Mouse (Mus musculus) kidney, postnatal 0 days (tissue): ENCODE measurements around the gene Trap1. TPM values are rescaled to one million over a fixed set of nuclear protein-coding genes. Genes with fewer than 3 reads are reported as not detected.
A peak's percentile ranks its signal among the peaks of the same experiment; 100 is the strongest.

Experiments
- ATAC-seq: fragments of 200-750 bp; cut with Nextera tagmentation; replicated peaks from 2 replicates; pipeline ENCODE4 v1.8.0; 2017; ENCODE audit warnings: low read depth, moderate number of reproducible peaks, moderate TSS enrichment, moderate library complexity; ENCODE audit not compliant: low FRiP score
- DNase-seq: peaks from one replicate; pipeline ENCODE4 v3.0.0-alpha.2; 2016; ENCODE audit warnings: low spot score
- H3K27ac ChIP-seq: fragments of 300-500 bp; sonication (generic); 2 replicates; pipeline ENCODE4 v1.5.1; 2014; ENCODE audit warnings: mild to moderate bottlenecking
- H3K27me3 ChIP-seq: fragments of 300-500 bp; sonication (generic); 2 replicates; pipeline ENCODE4 v1.6.1; 2014; ENCODE audit warnings: low read length, mixed read lengths; ENCODE audit not compliant: insufficient read depth
- H3K36me3 ChIP-seq: fragments of 300-500 bp; sonication (generic); 2 replicates; pipeline ENCODE4 v1.6.1; 2014; ENCODE audit warnings: low read length, mixed read lengths; ENCODE audit not compliant: insufficient read depth
- H3K4me1 ChIP-seq: fragments of 300-500 bp; sonication (generic); replicated peaks from 2 replicates; pipeline ENCODE4 v1.6.1; 2014; ENCODE audit warnings: antibody characterized with exemption, low read length, mixed read lengths; ENCODE audit not compliant: insufficient read depth
- H3K4me2 ChIP-seq: fragments of 300-500 bp; sonication (generic); 2 replicates; pipeline ENCODE4 v1.6.1; 2014; ENCODE audit warnings: mild to moderate bottlenecking, low read length, moderate library complexity, mixed read lengths
- H3K4me3 ChIP-seq: fragments of 300-500 bp; sonication (generic); replicated peaks from 2 replicates; pipeline ENCODE4 v1.5.1; 2014; ENCODE audit warnings: low read depth, low read length
- H3K9ac ChIP-seq: fragments of 300-500 bp; sonication (generic); 2 replicates; pipeline ENCODE4 v1.6.1; 2014; ENCODE audit warnings: low read depth, low read length
- H3K9me3 ChIP-seq: fragments of 300-500 bp; sonication (generic); replicated peaks from 2 replicates; pipeline ENCODE4 v1.6.1; 2016; ENCODE audit warnings: low read length, inconsistent platforms, mixed read lengths
- CTCF ChIP-seq: IDR thresholded peaks from 2 replicates; pipeline ENCODE4 v1.5.1; 2016; ENCODE audit warnings: antibody characterized with exemption, low read depth, mild to moderate bottlenecking, moderate library complexity
- WGBS: fragments of 180-500 bp; shearing (Covaris S2); extraction: QIAGEN DNeasy Blood & Tissue Kit; methylation state at CpG from one replicate; pipeline ENCODE4 v1.1.7; 2014; 5-methylcytosine and 5-hydroxymethylcytosine counted together
- polyA plus RNA-seq: library from polyadenylated mRNA; unstranded; fragments of >200 nt; fragmentation: Nextera tagmentation; extraction: Ambion mirVana; gene quantifications from 2 replicates; pipeline ENCODE4 v1.2.1, GENCODE M21; 2015

Trap1 gene
- polyA plus RNA-seq, 1 experiment from 2014 or later, result 89.9 TPM

GRCm38 (mm10) chr16:4033971-4034370 is 43.7 kb downstream of the Trap1 start:
- DNase-seq, result no peak
- H3K4me3 ChIP-seq, result no peak overlapping the region
- WGBS, result 48% methylated on average over 5 of the region's 5 CpGs
- no peaks in the 10 kb centered on the region for H3K9me3 ChIP-seq
- no peak for ATAC-seq
- H3K27me3 ChIP-seq, result no peaks in the 10 kb centered on the region
- no peak overlapping the region for H3K4me2 ChIP-seq
- H3K36me3 ChIP-seq, result peaks cover 16% of the 10 kb centered on the region
- peak overlapping the region; percentile 51 for H3K27ac ChIP-seq
- H3K4me1 ChIP-seq, result peaks cover 12% of the 10 kb centered on the region
- TF ChIP-seq CTCF, result no peak
- no peak overlapping the region for H3K9ac ChIP-seq

DNA sequence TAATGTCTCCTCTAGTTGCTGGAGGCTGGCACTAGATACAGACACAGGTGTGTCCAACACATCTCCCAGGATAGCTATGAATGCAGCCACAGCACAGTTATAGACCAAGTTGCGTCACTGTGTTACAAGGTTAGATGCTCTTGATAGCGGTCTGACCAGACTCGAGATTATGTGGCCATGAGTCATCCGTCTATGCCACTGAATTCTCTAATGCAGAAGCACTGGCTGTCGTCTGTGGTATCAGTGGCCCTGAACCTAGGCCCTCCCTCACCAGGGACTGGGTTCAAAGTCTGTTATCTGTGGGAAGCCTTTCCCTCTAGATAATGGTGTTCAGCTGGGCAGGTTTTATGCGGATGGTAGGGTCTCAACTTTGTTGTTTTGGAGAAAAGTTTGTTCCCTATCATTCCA is 45.3 kb downstream of the Trap1 start:
- Histone ChIP-seq H3K9ac (no peak overlapping the region), H3K27me3 (no peaks in the 10 kb centered on the region), H3K4me3 (no peak overlapping the region), H3K36me3 (0 out of 2 replicates have a peak, but pooled peaks cover 1% of the 10 kb centered on the region), H3K27ac (peak overlapping the region; percentile 10; the same call in 1 of the 2 replicates), H3K4me1 (peaks cover 12% of the 10 kb centered on the region), H3K9me3 (no peaks in the 10 kb centered on the region), H3K4me2 (no peak overlapping the region)
- TF ChIP-seq CTCF, result no peak
- ATAC-seq, result no peak
- WGBS, result 76% methylated on average over 6 of the region's 6 CpGs
- DNase-seq, result no peak

GRCm38 (mm10) chr16:4031441-4032274 is 46.0 kb downstream of the Trap1 start:
- no peak overlapping the region for H3K9ac ChIP-seq
- H3K36me3 ChIP-seq, result no peaks in the 10 kb centered on the region
- H3K9me3 ChIP-seq, result no peaks in the 10 kb centered on the region
- peaks cover 12% of the 10 kb centered on the region for H3K4me1 ChIP-seq
- H3K27ac ChIP-seq, result peak overlapping the region; percentile 96
- 23% methylated on average over 6 of the region's 6 CpGs for WGBS
- no peak overlapping the region for H3K4me3 ChIP-seq
- H3K27me3 ChIP-seq, result no peaks in the 10 kb centered on the region
- no peak for TF ChIP-seq CTCF
- ATAC-seq, result peak; percentile 60
- H3K4me2 ChIP-seq, result no peak overlapping the region
- peak; percentile 71 for DNase-seq

DNA sequence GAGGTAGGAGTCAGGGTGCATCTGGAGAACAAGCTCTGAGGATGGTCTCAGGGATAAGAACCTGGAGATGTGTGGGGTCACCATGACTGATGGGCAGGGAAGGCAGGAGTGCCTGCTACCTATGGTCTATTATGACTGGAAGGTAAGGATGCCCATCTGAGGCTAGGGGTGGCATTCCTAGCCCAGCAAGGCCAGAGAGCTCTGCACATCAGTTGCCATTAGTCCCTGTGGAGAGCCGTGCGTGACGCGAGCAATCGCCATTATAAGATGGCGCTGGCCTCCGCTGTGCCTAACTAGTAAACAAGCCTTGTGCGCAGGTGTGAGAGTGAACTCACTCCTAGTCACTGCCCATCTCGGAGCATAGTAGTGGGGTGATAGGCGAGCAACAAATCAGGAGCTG is 47.1 kb downstream of the Trap1 start:
- 85% methylated on average over 10 of the region's 10 CpGs for WGBS
- no peak overlapping the region for H3K9ac ChIP-seq
- H3K4me1 ChIP-seq, result peaks cover 12% of the 10 kb centered on the region
- no peaks in the 10 kb centered on the region for H3K9me3 ChIP-seq
- no peaks in the 10 kb centered on the region for H3K27me3 ChIP-seq
- ATAC-seq, result no peak
- H3K4me2 ChIP-seq, result peak overlapping the region; percentile 19; the same call in 1 of the 2 replicates
- TF ChIP-seq CTCF, result no peak
- DNase-seq, result no peak
- peak overlapping the region; percentile 96 for H3K27ac ChIP-seq
- no peak overlapping the region for H3K4me3 ChIP-seq
- no peaks in the 10 kb centered on the region for H3K36me3 ChIP-seq

DNA sequence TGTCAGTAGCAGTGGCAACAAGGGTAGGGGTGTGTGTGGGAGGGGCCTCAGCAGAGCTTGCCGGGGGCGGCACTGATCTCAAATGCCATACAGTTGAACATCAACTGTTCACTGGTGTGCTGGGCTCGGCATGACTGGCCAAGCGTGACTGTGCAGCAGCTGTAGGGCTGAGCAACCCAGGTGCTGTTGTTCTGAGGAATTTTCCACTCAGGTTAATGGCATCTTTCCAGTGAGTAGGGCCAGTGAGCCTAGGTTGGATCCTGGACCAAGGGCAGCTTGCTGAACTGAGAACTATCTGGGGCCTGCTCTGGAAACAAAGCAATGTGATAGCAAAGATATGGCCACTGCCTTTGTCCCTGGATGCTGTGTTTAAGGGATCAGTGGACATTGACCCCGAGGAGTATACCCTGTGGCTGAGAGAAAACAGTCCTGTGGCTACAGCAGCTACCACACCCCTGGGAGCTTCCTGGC is 48.2 kb downstream of the Trap1 start:
- ATAC-seq (peak; percentile 95), DNase-seq (peak; percentile 87)
- peaks cover 12% of the 10 kb centered on the region for H3K4me1 ChIP-seq
- no peak for TF ChIP-seq CTCF
- H3K36me3 ChIP-seq, result no peaks in the 10 kb centered on the region
- H3K4me2 ChIP-seq, result peak overlapping the region; percentile 19; the same call in 1 of the 2 replicates
- H3K27me3 ChIP-seq, result no peaks in the 10 kb centered on the region
- no peaks in the 10 kb centered on the region for H3K9me3 ChIP-seq
- 27% methylated on average over 5 of the region's 5 CpGs for WGBS
- H3K4me3 ChIP-seq, result no peak overlapping the region
- peak overlapping the region; percentile 96 for H3K27ac ChIP-seq
- H3K9ac ChIP-seq, result no peak overlapping the region

GRCm38 (mm10) chr16:4027211-4027610 is 50.4 kb downstream of the Trap1 start:
- no peak for TF ChIP-seq CTCF
- H3K27ac ChIP-seq, result no peak overlapping the region
- H3K9me3 ChIP-seq, result no peaks in the 10 kb centered on the region
- H3K36me3 ChIP-seq, result no peaks in the 10 kb centered on the region
- 75% methylated on average over 3 of the region's 3 CpGs for WGBS
- H3K27me3 ChIP-seq, result no peaks in the 10 kb centered on the region
- ATAC-seq (no peak), DNase-seq (no peak)
- H3K4me1 ChIP-seq, result peaks cover 12% of the 10 kb centered on the region
- no peak overlapping the region for H3K4me2 ChIP-seq
- no peak overlapping the region for H3K4me3 ChIP-seq
- H3K9ac ChIP-seq, result no peak overlapping the region
